Mouse (Mus musculus) left cerebral cortex, postnatal 14 days (tissue): ENCODE data around the gene Ogt. TPM values are rescaled to one million over a fixed set of nuclear protein-coding genes. Genes with fewer than 3 reads are reported as not detected.

ENCODE experiments used
- DNase-seq, 2 experiments: peaks; one replicate each; pipeline ENCODE4 v3.0.0; 2021 to 2022; ENCODE audit warnings: low spot score in 2 of 2, mixed read lengths in 1 of 2
- intact Hi-C: fragments of 180-260 bp; cut with DNase I; formaldehyde crosslinking; loops from one replicate; pipeline ENCODE4 v1.15.1; 2025
- long read RNA-seq, 2 experiments: library from polyadenylated mRNA; stranded (forward); transcript quantifications; one replicate each; pipeline ENCODE4 v2.0.0; 2021
- total RNA-seq, 2 experiments: library from RNA; stranded (reverse); gene quantifications; 2 replicates each; pipeline ENCODE4 v1.2.3; 2021

The Ogt gene
- total RNA-seq = 100 to 1,000 TPM; 183 to 190 TPM
- long read RNA-seq, experiment 1, full-length matches to known transcripts = 11 of 55 reads
- long read RNA-seq, experiment 1, partial matches to known transcripts = 35 of 55 reads
- long read RNA-seq, experiment 1, other reads (novel, unspliced or antisense) = 9 of 55 reads
- long read RNA-seq, experiment 2, full-length matches to known transcripts = 7 of 30 reads
- long read RNA-seq, experiment 2, partial matches to known transcripts = 20 of 30 reads
- long read RNA-seq, experiment 2, other reads (novel, unspliced or antisense) = 3 of 30 reads

DNA sequence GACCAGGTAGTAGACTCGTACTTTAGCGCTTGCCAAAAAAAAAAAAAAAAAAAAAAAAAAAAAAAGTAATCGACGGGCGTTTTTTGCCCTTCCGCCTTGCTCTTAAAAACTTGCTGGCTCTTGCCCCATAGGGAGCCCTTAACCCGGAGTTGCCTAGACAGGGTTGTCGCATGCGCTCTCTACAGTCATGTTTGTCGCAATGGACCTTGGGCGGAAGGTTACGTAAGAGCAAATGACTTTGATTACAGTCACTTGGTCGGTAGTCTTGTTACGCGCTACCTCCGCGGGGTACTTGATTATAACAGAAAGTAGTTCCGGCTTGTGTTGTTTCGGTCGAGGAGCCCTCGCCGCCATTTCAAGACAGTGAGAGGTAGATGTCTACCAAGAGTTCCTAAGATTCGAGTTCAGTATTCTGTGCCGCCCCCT is at the start of gene Ogt:
TSS of gene Ogt (plus strand) at position 320 of the 426 bp plus-strand sequence.
- DNase-seq = peak; percentile 91 to 93
- intact Hi-C loops = no loop called here

DNA sequence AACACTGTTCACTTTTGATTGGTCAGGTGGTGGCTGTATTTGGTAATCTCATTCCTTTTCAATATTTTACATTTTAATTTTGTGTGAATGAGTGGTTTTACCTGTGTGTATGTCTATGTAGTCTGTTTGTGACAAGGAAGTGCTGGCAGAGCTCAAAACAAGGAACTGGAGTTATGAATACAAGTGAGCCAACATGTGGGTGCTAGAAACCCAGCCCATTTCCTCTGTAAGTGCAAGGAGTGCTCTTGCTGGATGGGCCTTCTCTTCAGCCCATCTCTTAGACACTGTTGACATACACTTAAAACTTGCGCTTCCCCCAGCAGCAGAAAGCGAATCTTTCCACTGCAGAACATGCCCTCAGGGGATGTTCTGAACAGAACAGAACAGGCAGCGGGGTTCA is 23.7 kb upstream of the Ogt start:
- intact Hi-C loops = no loop called here
- no peak for DNase-seq

DNA sequence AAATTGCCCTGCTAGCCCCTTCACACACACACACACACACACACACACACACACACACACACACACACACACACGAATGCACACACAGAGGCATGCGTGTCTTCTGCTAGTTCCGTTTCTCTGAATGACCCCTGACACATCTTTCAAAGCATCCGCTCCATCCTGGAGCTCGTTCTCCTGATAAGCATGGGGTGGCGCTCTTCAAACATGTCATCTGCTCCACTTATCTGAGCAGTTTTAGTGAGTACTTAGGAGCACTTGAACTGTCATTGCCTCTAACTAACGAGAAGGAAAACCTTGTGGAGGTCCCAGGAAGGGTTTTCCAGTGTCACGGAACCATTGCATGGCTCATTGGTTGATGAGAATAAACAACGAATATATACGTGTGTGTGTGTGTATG is 22.0 kb upstream of the Ogt start:
- DNase-seq = no peak
- intact Hi-C loops = no loop called here

DNA sequence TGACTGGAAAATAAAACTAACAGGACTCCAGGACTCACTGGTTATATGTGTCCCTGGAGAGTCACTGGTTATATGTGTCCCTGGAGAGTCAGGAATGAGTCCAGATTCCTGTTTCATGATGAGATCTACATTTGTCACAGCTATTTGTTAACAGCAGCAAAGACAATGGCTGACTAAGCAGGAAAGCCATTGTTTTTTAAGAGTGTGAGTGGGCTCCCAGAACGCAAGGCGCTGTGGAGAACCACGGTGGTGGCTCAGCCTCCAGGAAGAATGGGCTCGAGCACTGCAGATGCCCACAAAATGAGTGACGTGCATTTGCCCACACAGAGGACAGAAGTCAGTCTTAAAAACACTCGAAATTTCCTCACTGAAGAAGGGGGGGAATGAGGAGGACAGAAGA is 19.5 kb upstream of the Ogt start:
- no peak for DNase-seq
- intact Hi-C loops = no loop called here

- intact Hi-C loops = no loop called here
- no peak for DNase-seq
These were observed 17.3 kb upstream of the Ogt start for GRCm38 (mm10) chrX:101622539-101622938.

DNA sequence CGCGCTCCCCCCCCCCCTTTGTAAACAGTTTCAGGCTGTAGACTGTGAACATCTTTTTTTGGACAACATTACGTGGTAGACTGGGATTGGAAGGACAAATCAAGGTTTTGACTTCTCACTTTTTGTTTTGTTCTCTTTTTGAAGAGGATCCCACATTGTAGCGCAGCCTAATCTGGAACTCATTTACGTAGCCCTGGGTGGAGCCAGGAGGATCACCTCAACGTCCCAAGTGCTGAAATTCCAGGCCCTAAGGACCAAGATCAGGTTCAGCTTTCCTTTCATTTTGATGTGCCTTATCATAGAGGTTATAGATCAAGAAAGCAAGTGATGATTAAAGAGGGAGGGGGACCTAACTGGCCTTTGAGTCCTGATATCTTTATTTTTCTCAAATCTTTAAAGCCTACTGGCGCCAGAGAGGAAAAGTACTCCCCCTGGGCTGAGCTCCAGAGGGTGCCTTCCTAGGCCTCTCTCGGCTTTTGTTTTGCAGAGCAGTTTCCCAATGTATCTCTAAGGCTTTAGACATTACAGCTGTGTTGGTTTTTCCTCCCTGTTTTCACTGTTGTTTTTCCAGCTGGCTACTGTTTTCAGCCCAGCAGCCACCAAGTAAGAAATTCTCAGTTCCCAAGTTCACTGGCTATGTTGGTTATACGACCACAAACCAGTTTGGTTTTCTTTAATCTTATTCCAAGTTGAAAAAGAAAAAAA is 2.9 kb upstream of the Ogt start:
- intact Hi-C loops = no loop called here
- no peak for DNase-seq

DNA sequence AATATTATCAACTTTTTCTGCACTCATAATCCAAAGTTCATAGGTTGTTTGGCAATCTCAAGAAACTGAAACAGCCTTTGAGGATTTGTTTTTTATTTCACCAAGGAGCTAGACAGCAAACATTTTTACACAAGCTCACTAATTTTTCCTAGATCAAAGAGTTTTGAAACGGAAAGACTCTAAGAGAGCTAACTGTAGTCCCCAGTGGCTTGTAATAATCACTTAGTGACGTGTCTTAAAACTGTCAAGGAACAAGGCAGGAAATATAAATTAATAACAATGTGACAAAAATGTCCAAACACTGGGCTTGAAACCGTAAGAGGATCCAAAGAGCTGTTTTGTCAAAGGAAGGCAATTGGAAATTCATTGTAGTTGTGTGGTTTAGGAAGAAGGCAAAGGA is 1.0 kb upstream of the Ogt start:
- intact Hi-C loops = no loop called here
- no peak for DNase-seq

- intact Hi-C loops = no loop called here
- DNase-seq = no peak
These were observed 554 bp upstream of the Ogt start for GRCm38 (mm10) chrX:101639306-101639705.

DNA sequence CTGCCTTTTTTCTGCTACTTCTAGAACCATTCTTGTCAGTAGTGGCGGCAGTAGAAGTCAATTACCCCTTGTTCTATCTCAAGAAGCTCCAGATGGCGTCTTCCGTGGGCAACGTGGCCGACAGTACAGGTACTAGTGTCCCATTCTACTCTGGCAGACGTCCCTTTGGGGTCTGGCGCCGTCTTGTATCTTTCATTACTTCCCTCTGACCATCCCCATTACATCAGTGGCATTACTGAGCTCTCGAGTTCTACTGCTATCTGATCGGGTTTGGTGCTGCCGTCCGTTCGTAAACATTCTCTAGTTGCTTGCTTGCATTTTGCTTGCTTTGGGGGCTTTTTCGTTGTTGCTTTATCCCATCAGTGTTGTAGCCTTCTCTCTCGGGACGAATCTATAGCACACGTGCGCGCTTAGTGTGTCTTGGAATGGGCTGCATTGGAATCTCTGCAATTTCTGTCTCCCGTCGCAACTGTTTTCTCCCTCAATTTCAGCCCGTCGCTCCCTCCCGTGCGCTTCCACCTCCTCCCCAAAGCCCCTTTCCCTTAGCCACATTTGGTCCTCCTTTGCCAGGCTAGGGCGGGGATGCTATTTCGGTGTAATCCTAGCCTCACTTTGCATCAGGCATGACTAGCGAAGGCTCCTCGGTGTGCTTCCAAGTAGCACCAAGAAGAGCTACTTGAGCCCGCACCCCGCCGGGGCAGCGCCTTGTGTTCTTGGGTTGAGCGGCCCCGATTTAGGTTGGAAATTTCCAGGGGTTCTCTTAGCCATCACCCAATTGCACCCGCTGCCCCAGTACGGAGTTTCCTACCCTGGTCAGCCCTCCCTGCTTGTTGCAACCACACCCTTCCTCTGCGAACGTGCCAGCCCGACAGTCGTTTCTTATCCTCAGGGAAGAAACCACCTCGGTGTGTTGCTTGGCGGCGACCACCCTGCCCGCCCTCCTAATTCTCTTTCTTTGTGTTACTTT is 617 bp downstream of the Ogt start:
- DNase-seq = peak; percentile 16
- intact Hi-C loops = no loop called here

- intact Hi-C loops = no loop called here
- DNase-seq = no peak
These were observed 1.3 kb downstream of the Ogt start for GRCm38 (mm10) chrX:101641161-101641530.

GRCm38 (mm10) chrX:101642091-101642490 is 2.2 kb downstream of the Ogt start:
- DNase-seq = peak in 1 of 2 experiments; percentile 8
- intact Hi-C loops = no loop called here

DNA sequence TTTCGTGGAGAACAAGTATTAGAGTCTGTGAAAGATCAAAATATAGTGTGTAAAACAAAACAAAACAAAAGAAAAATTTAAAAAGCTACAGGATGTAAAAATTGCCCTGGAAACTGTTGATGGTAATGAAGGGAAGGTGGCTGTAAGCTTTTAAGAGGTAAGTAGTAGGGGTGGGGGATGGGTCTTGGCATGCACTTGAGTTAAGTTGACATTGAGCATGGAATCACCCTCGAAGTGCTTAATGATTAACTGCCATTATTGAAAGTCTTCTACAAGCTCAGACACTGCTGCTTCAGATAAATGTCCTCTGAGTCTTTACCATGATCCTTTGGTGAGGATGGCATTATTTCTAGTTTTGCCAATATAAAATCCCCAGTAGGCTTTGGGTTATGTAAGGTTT is 5.4 kb downstream of the Ogt start:
- intact Hi-C loops = no loop called here
- no peak for DNase-seq

DNA sequence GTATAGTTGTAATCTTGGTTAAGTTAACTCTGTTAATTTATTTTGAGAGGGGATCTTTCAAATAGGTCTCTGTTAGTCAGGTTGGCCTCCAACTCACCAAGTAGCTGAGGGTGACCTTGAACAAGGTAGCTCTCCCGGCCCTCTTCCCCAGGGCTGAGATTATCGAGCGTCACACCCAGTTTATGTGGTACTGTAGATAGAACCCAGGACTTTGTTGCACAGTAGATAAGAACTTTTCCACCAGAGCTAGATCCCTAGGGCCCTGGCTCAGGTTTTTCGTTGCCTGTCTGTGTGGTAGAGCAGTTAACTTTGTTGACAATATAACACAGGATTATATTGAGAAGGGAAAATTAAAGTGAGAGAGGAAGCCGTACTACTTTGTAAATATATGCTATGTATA is 6.8 kb downstream of the Ogt start:
- no peak for DNase-seq
- intact Hi-C loops = no loop called here

DNA sequence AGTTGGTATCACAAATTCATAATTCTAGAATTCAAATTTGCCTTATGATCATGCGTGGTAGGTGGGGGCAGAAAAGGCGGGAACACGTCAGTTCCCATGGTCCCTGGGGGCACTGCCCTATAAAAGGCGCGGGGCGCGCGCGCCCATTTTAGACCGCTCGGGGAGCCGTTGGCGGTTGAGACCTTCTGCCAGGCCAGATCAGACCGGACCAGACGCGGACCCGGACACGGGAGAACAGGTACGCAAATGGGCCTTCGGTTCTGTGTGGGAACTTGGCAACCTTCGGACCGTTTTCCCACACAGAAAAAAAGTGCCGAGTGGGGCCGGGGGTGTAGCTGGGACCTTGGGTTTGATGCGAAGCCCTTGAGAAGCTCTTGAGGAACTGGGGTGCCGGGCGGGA is 55.8 kb downstream of the Ogt start:
- intact Hi-C loops = no loop called here

GRCm38 (mm10) chrX:101697537-101697936 is 57.7 kb downstream of the Ogt start:
- intact Hi-C loops = no loop called here
- no peak for DNase-seq

More for the DNA sequence above, 55.8 kb downstream of the Ogt start:
- no peak for DNase-seq

- DNase-seq = no peak
These were observed 58.4 kb downstream of the Ogt start for GRCm38 (mm10) chrX:101698232-101698631.

DNA sequence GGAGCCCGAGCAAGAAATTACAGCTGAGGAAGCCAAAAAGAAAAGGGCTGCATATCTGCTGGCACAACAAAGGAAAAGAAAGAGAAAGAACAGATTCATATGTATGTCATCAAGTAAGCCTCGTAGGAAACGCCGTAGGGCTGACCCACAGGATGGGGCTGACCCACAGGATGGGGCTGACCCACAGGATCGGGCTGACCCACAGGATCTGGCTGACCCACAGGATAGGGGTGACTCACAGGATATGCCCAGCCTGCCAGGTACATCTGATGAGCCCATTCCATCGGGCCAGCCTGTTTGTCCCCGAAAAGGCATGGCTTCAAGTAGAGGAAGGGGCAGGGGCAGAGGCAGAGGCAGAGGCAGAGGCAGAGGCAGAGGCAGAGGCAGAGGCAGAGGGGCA is 65.3 kb downstream of the Ogt start:
- intact Hi-C loops = no loop called here
- DNase-seq = no peak

More at GRCm38 (mm10) chrX:101698232-101698631, 58.4 kb downstream of the Ogt start:
- intact Hi-C loops = no loop called here

DNA sequence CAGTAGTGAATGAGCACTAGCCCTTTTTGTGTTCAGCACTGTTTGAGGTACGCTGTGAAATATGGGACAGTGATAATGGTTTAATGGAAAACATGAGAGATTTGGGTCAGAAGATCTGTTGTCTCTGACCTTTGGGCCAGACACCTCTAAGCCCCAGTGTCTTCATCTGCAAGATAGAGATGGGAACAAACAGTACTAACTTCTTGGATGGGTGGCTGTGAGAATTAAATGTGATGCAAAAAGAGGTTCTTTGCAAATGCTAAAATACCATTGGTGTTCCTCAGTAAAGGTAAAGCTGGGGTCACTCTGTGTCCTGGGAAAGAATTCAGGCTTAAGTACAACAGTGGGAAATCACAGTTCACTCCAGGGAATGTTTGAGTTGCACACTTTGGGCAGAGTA is 80.5 kb downstream of the Ogt start:
- intact Hi-C loops = no loop called here

DNA sequence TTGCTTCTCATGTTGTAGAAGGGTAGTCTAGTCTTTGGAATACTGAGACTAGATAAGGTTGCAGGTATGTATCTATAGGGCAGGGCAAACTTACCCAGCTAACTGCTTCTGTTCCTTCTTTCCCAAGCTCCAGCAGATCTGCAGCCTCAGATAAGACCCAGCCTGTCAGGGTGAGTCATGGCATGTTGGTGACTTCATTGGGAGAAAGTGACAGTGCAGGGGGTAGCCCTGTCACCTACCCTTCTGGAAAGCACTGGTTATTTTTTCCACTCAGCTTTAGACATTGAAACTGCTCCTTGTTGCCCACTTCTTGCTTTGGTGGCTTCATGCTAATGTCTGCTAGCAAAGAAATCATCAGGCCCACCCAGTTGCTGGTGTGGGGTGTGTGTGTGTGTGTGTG is 90.2 kb downstream of the Ogt start:
- DNase-seq = no peak
- intact Hi-C loops = no loop called here

More for the DNA sequence above, 80.5 kb downstream of the Ogt start:
- DNase-seq = no peak

- no peak for DNase-seq
- intact Hi-C loops = no loop called here
These were observed 92.8 kb downstream of the Ogt start for GRCm38 (mm10) chrX:101732644-101733043.
